Comparison of ENCODE assay signal across 11 mouse cellular contexts in genomic region chr1:33755799-33756198, GRCm38 (mm10). TPM values are rescaled to one million over a fixed set of nuclear protein-coding genes. Genes with fewer than 3 reads are reported as not detected.
A peak's percentile ranks its signal among the peaks of the same experiment; 100 is the strongest.
DNase-seq lines count a peak whose midpoint lies in the region; ATAC-seq and TF ChIP-seq lines count a peak whose summit lies in the region.
"Had no signal": no experiment of that assay in that cellular context is flagged by ENCODE, and none has a peak within 500 bp of the region (broad histone marks: within the 10 kb centered on the region; RNA-seq: fewer than 3 reads in every experiment).

No protein-coding gene starts in this region.

- WGBS in lung, postnatal 0 days = 72% methylated on average over 7 of the region's 7 CpGs
- 80% methylated on average over 7 of the region's 7 CpGs for WGBS in limb, embryonic 12.5 days

- H3K4me3 ChIP-seq in lung, postnatal 0 days (ENCODE audit: low read depth, low read length) = no peak overlapping the region
- H3K4me3 ChIP-seq in limb, embryonic 12.5 days (replicated peaks) = no peak overlapping the region

- peak overlapping the region; percentile 98; the same call in 1 of the 2 replicates for H3K4me2 ChIP-seq in lung, postnatal 0 days (replicated peaks; ENCODE audit: low read depth, low read length)
- H3K4me2 ChIP-seq in limb, embryonic 12.5 days = peak overlapping the region; percentile 70

- ATAC-seq in lung, postnatal 0 days = no peak
- ATAC-seq in limb, embryonic 12.5 days (ENCODE audit: insufficient number of reproducible peaks, insufficient read depth, low FRiP score, low TSS enrichment, low read depth) = no peak

- peaks cover 8% of the 10 kb centered on the region; the same call in 1 of the 2 replicates for H3K4me1 ChIP-seq in lung, postnatal 0 days (ENCODE audit: insufficient read depth, low read depth, low read length)
- peaks cover 18% of the 10 kb centered on the region for H3K4me1 ChIP-seq in limb, embryonic 12.5 days (replicated peaks)

- TF ChIP-seq EP300 in lung, postnatal 0 days (IDR thresholded peaks at IDR 0.05) = no peak

- H3K27me3 ChIP-seq in lung, postnatal 0 days (replicated peaks; ENCODE audit: insufficient read depth, low read length) = no peaks in the 10 kb centered on the region
- no peaks in the 10 kb centered on the region for H3K27me3 ChIP-seq in limb, embryonic 12.5 days

- H3K36me3 ChIP-seq in lung, postnatal 0 days (ENCODE audit: insufficient read depth, low read length) = no peaks in the 10 kb centered on the region
- peaks cover 14% of the 10 kb centered on the region for H3K36me3 ChIP-seq in limb, embryonic 12.5 days

- no peaks in the 10 kb centered on the region for H3K9me3 ChIP-seq in lung, postnatal 0 days (ENCODE audit: low read length)
- no peaks in the 10 kb centered on the region for H3K9me3 ChIP-seq in limb, embryonic 12.5 days
- H3K9me3 ChIP-seq: midbrain, embryonic 12.5 days had no signal

- TF ChIP-seq CTCF in lung, postnatal 0 days (IDR thresholded peaks at IDR 0.05) = no peak

- no peak overlapping the region for H3K9ac ChIP-seq in lung, postnatal 0 days (replicated peaks; ENCODE audit: low read depth)
- no peak overlapping the region for H3K9ac ChIP-seq in limb, embryonic 12.5 days (replicated peaks)
- H3K9ac ChIP-seq: midbrain, embryonic 12.5 days had no signal

- H3K27ac ChIP-seq in lung, postnatal 0 days (ENCODE audit: low read length) = no peak overlapping the region
- no peak overlapping the region for H3K27ac ChIP-seq in limb, embryonic 12.5 days
- H3K27ac ChIP-seq: midbrain, embryonic 12.5 days had no signal

- peak; percentile 68 for DNase-seq in heart, adult 11 months
- no peak for DNase-seq in heart, adult 18-20 months
- no peak for DNase-seq in lung, postnatal 0 days (ENCODE audit: low spot score)
- no peak for DNase-seq in lung, postnatal 36 days
- peak; percentile 23 for DNase-seq in yolk sac, embryonic 10.5 days (ENCODE audit: low spot score)
- no peak for DNase-seq in spleen, adult 18-20 months
- no peak for DNase-seq in thymus, postnatal 36 days
- DNase-seq: gastrocnemius, postnatal 10 days; thymus, postnatal 14 days had no signal

RNA-seq across cellular contexts. Expression of gene Bag2, which starts 1.8 kb away (rescaled TPM):
- total RNA-seq in heart, adult 18-20 months (2021) = 10 to 100 TPM; 34.4 to 39.9 TPM
- polyA plus RNA-seq in lung, postnatal 0 days (2015; fragmentation: Nextera tagmentation; extraction: Ambion mirVana) = 16.3 and 17.4 TPM in 2 replicates
- polyA plus RNA-seq in limb, embryonic 12.5 days (2016; fragmentation: Nextera tagmentation; extraction: Ambion mirVana) = 46.1 and 49.9 TPM in 2 replicates

RNA-seq across cellular contexts. Expression of gene Rab23, which starts 36.1 kb away (rescaled TPM):
- total RNA-seq in heart, adult 18-20 months (2021) = 10 to 100 TPM in 1 of 2 experiments, 1 to 10 TPM in 1; 7.8 to 10.4 TPM
- polyA plus RNA-seq in lung, postnatal 0 days (2015; fragmentation: Nextera tagmentation; extraction: Ambion mirVana) = 13.1 and 14.2 TPM in 2 replicates
- 36.5 and 37.0 TPM in 2 replicates for polyA plus RNA-seq in limb, embryonic 12.5 days (2016; fragmentation: Nextera tagmentation; extraction: Ambion mirVana)

RNA-seq across cellular contexts. Expression of gene Zfp451, which starts 58.6 kb away (rescaled TPM):
- 10 to 100 TPM; 11.7 to 12.5 TPM for total RNA-seq in heart, adult 18-20 months (2021)
- 11.3 and 12.2 TPM in 2 replicates for polyA plus RNA-seq in lung, postnatal 0 days (2015; fragmentation: Nextera tagmentation; extraction: Ambion mirVana)
- polyA plus RNA-seq in limb, embryonic 12.5 days (2016; fragmentation: Nextera tagmentation; extraction: Ambion mirVana) = 37.7 and 39.0 TPM in 2 replicates

Comparison
In these comparisons a context has a peak if more than half of its experiments do, and no peak if none do; other contexts are left out.
1. DNase-seq: peak in heart, adult 11 months (single experiment) and yolk sac, embryonic 10.5 days (single experiment); none in heart, adult 18-20 months (0 of 2), lung, postnatal 0 days (single experiment), lung, postnatal 36 days (single experiment), spleen, adult 18-20 months (0 of 2) and thymus, postnatal 36 days (0 of 2).